Mouse (Mus musculus) right cerebral cortex, adult 2 months (tissue): ENCODE results near the gene Mex3d.
A peak's percentile ranks its signal among the peaks of the same experiment; 100 is the strongest.

ENCODE experiments used
- DNase-seq, 2 experiments: peaks; one replicate each; pipeline ENCODE4 v3.0.0; 2021 to 2022; ENCODE audit warnings: low spot score in 2 of 2

Gene Mex3d

GRCm38 (mm10) chr10:80387522-80387959 is at the start of gene Mex3d:
Gene Mex3d, minus strand, starts transcription at chr10:80387659.
- DNase-seq: peak; percentile 81 to 84

DNA sequence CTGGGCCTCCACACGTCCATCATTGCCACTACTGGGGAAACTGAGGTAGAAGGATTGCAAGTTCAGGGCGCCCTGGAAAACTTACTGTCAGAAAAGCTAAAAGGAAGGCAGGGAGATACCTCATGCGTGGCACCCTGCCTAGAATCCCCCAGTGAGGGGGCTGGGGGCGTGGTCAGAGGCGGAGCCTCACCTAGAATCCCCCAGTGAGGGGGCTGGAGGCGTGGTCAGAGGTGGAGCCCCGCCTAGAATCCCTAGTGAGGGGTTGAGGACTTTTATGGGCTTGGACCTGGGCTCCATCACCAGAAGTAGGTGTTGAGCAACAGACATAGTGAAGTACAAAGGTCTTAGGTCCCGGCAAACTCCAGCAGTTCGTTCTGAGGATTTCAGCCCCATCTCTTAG is 48.8 kb upstream of the Mex3d start:
- no peak for DNase-seq

GRCm38 (mm10) chr10:80435764-80436163 is 48.3 kb upstream of the Mex3d start:
- DNase-seq: no peak

DNA sequence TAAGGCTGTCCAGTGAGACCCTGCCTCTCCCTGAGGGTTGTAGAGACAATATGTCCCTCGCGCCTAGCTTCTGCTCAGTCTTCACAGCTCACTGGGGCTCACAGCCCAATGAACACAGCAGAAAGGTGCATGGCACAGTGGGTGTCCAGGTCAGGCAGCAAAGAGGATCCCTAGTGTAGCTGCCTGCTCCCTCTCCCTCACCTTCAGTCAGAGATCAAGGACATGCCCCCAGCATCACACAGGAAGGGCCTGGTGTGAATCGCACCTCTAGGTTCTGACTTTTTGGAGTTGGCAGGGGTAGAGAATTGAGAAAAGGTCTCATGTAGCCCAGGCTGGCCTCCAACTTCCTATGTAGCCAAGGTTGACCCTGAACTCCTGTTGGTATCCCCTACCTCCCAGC is 47.4 kb upstream of the Mex3d start:
- DNase-seq: no peak

DNA sequence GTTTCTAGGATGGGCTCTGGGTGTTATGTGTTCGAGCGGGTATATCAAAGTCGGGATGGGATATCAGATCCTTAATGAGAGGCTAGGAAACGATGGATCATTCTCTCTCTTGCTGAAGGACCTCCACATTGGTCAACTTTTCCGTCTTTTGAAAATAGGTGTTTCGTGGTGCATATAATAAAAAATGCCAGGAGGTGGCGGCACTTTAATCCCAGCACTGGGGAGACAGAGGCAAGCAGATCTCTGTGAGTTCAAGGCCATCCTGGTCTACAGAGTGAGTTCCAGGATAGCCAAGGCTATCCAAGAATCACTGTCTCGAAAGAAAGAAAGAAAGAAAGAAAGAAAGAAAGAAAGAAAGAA is 46.8 kb upstream of the Mex3d start:
- DNase-seq: no peak

DNA sequence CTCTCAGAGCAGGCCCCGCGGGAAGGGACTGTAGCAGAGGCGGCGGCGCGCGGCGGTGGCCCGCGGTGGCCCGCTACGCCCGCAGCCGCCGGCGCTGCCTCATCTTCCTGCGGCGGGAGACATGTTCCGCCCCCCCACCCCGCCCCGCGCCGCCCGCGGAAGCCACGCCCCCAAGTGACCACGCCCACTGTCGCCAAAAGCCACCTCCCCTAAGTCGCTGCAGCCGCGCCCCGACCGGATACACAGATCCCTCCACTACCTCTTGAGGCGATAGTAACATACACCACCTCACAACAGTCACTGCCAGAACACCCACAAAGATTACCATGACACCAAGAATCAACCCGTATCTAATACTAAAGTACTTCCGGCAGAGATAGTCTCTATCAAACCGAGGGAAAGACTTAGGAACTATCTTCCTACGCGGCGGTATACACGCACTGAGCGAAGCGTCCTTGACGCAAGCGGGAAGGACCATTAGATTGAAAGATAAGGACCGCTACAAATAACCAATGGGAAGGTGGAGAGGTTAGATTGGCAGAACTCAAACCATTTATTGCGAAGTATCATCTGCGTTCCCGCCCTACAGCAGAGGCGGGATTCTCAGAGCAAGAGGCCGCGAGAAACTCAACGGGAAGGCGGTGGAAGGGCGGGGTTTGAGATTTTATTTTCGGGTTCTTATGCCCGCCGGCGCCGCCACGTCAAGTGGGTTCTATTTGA is 46.2 kb upstream of the Mex3d start, which contains the start of gene Tcf3:
Gene Tcf3, minus strand, starts transcription at position 135 of the 720 bp plus-strand sequence.
- DNase-seq: peak; percentile 96 to 97

- DNase-seq: peak in 1 of 2 experiments; percentile 16
Measured at GRCm38 (mm10) chr10:80432936-80433512, 45.6 kb upstream of the Mex3d start.

DNA sequence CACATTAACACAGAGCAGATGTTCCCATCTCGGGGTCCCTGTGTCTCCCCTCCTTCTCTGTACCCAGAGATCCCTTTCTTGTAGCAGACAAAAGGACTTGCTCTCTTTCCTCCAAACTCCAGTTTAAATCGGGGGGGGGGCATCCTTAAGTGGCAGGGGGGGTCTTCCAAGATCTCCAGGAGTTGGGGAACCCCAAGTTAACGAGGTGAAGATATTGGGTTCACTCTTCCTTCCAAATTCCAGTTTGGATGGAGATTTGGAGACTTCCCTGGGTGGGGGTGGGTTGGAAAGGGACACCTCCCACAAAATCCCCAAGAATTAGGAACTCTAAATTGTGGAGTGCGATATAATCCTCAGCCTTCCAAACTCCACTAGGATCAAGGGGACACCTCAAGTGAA is 44.9 kb upstream of the Mex3d start:
- no peak for DNase-seq

DNA sequence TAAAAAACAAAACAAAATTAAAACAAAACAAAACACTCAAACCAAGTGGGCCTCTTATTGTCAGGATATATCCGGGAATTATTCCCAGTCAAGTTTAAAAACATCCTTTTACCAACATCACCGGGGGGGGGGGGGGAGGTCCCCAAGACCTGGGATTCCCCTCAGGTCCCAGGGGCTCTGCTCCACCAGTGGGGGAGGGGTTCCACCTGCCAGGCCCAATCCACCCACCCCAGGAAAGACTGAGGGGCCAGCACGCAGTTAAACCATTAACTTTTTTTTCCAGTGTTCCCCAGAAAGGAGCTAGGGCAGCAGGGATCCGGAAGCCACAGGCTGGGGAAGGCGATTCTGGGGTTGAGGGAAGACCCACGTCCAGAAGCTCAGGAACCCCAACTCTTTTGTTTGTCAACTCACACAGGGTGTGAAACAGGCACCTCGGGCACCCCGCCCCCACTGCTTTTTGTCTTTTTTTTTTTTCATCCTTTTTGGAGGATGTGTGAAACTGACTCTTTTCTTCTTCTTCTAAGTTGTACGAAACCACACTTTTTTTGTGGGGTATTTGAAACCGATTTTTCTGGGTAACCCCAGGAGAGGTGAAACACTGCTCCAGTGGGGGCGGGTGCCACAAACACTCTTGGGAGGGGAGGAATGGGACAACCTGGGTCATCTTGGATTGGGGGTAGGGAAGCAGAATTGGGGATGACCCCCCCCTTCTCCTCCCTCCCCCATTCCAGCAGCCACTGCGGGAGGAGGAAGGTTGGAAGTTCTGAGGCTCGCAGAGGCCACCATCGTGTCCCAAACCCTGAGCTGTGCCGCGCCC is 44.3 kb upstream of the Mex3d start:
- DNase-seq: no peak

GRCm38 (mm10) chr10:80430375-80430980 is 43.0 kb upstream of the Mex3d start:
- DNase-seq: no peak

DNA sequence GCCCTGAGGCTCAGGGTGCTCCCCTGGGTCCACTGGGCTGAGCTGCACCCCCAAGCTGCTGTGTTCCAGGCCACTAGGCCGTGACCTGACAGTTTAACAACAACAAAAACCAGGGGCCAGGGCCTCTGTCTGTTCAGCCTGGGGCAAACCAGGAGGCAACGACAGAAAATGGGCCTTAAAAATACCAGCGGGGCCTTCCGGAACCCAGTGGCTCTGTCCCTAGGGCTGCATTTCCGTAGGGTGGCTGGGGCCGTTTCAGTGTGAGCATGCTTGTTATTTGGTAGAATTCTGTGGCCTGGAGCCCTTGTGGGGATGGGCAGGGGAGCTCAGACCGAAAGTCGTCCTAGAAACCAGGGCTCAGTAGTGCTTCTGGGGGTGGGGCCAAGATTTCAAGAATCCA is 42.3 kb upstream of the Mex3d start:
- DNase-seq: no peak

DNA sequence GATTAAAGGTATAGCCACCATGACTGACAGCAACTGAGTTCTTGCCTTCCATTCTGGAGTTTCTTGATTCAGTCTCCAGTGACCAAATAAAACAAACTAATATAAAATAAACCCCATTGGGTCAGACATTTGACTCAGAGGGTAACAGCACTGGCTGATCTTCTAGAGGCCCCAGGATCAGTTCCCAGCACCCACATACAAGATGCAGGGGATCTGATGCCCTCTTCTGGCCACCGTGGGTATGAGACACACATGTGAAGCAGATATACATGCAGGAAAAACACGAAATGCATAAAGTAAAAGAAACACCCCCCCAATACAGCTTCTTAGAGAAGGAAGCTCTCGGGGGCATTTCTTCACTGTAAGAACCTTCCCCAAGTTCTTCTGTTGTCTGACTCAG is 37.6 kb upstream of the Mex3d start:
- no peak for DNase-seq

DNA sequence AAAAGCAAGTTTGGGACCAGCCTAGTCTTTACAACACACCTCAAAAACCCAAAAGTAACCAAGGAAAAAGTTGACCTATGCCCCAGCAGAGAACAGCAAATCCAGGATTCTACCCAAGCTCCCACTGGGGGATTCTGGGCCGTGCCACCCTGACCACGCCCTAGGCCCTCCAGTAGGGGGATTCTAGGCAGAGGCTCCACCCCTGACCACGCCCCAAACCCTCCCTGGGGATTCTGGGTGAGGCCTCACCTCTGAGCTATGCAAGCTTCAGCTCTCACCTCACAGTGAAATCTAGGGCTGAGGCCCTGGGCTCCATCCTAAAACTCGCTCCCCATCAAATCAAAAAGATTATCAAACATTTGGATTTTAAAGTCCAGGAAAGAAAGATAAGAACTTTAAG is 36.1 kb upstream of the Mex3d start:
- DNase-seq: no peak

DNA sequence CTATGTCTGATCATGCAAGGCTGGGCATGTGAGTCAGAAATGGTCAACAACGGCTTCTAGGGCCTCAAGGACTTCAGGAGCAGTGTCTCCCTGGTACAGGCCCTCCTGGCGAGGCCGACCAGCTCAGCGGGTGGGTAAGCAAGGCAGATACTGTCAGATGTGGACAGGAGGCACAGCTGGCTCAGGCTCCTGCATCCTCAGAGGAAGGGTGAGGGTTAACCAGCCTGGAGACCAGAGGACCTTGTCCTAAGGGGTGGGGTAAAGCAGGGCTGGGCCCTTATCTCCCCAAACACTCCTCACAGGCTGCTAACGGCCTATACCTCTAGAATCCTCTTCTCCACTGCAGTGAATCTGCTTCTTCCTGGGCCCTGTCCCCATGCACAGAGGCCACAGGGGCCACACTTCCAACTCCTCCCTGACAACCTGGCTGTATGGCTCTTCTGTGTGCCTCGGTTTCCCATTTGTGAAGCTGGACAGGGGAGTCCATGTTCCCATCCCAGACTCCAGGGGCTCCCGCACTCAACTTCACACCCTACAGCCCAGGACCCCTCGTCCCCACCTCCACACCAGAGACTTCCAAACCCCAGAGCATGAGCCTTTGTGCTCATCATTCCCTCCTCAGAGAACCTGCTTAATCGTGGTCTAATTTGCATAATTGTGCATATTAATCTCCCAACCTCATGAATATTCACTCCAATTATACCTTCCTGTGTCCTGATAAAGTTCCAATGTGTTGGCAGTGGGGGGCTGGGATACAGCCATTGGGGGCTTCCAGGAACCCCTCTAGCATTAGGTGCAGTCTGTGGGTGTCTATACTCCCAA is 34.4 kb upstream of the Mex3d start:
- DNase-seq: no peak

DNA sequence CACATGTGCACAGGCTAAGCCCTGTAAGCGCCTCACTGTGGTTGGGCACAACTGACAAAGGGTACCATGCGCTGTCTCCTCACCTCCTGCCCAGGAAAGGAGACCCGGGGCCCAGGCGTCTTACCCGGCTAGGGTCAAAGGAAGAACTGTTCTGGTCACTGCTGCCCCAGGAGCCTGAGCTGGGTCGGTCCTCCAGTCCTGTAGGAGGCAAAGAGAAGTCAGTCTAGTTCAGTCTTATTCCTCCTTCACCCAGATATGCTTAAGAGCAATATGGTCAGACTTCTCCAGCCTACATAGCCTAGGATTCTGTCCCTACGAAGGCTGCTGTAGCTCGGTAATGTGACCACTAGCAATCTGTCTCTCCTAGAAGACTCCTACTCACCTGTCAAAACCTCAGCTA is 33.7 kb upstream of the Mex3d start:
- no peak for DNase-seq

- no peak for DNase-seq
Measured at GRCm38 (mm10) chr10:80420729-80421128, 33.3 kb upstream of the Mex3d start.

DNA sequence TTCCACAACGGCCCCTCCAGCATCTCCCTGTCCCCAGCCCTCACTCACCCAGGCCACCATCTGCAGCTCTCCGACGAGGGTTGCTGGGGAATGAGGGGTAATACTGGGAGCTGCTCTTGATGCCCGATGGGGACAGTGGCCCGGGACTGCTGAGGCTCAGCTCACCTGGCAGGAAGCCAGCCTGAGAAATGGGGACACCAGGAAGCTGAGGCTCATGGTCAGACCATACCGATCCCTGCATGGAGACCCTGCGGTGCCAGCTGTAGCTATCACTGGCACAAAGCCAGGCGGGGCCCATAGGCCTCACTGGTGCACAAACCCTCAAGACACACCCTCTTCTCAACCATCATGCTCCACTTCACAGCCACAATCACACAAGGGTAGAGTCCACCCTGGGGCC is 32.0 kb upstream of the Mex3d start:
- DNase-seq: no peak

DNA sequence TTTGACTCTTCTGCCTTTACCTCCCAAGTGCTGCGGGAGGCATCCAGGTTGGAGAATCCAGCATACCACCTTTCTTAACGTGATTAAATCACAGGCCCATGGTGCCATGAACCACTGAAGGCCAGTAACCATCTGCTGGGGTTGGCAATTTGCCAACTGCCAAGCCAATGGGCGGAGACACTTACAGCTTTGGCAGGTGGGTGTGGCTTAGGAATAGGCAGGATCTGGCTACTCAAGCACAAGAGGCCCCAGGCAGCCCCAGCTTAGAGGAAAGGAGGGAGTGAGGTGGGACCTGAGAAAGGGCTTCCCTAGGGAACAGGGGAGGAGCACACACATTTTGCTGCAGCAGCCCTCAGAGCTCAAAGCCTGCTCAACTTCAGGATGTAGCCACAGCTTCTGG is 30.9 kb upstream of the Mex3d start:
- no peak for DNase-seq

DNA sequence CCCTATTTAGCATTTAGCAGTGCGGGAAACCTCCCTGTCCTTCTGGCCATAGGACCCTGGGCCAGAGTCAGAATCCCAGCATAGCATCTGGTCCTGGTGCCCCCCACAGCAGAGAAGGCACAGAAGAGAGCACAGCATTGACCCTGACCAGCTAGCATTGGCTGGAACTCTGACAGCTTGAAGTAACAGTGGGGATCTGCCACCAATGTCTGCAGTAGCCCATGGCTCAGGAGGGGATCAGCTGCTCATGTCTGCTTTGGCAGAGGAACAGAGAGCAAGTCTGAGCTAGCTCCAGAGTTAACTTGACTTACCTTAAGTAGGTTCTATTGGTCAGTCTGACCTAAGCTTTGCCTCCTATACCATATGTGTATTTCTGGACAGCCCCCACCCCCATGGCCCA is 30.4 kb upstream of the Mex3d start:
- DNase-seq: no peak

DNA sequence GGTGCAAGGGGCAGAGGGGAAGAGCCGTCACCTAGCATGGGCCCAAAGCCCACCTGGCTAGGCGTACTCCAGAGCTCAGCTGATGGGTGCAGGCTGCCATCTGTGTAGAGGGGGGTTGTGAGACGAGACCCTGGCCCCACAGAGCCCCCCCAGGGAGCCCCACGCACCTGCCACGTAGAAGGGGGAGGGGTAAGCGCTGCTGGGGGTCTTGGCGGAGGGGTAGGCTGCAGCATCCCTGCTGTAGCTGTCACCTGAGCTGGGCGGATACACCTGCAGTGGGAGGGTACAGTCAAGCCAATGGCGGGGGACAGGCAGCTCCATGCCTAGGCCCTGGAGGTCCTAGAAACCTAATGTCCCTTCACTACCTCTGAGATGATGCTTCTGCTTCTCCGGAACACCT is 29.9 kb upstream of the Mex3d start:
- DNase-seq: no peak

- no peak for DNase-seq
Measured at GRCm38 (mm10) chr10:80415566-80415965, 28.1 kb upstream of the Mex3d start.
